Mouse (Mus musculus) heart, embryonic 10.5 days (tissue): ENCODE results near the gene Ccdc155. TPM values are rescaled to one million over a fixed set of nuclear protein-coding genes. Genes with fewer than 3 reads are reported as not detected.
"Not testable (repeated sequence)": the region's sequence is repeated elsewhere in the genome, so short reads cannot be mapped to it uniquely, and the experiment has no call there.

ENCODE experiments used
- DNase-seq: peaks from one replicate; pipeline ENCODE4 v3.0.0-alpha.2; 2017; ENCODE audit warnings: low spot score
- H3K27ac ChIP-seq: fragments of 300-500 bp; sonication (generic); 2 replicates; pipeline ENCODE4 v1.5.1; 2016; ENCODE audit warnings: mild to moderate bottlenecking
- H3K27me3 ChIP-seq: fragments of 300-500 bp; sonication (generic); 2 replicates; pipeline ENCODE4 v1.6.1; 2016; ENCODE audit warnings: mild to moderate bottlenecking; ENCODE audit not compliant: poor library complexity, insufficient read depth, severe bottlenecking
- H3K36me3 ChIP-seq: fragments of 300-500 bp; sonication (generic); 2 replicates; pipeline ENCODE4 v1.6.1; 2016; ENCODE audit warnings: mild to moderate bottlenecking, moderate library complexity
- H3K4me1 ChIP-seq: fragments of 300-500 bp; sonication (generic); 2 replicates; pipeline ENCODE4 v1.6.1; 2016; ENCODE audit warnings: mild to moderate bottlenecking
- H3K4me3 ChIP-seq: fragments of 300-500 bp; sonication (generic); 2 replicates; pipeline ENCODE4 v1.5.1; 2016; ENCODE audit warnings: mild to moderate bottlenecking, moderate library complexity
- H3K9me3 ChIP-seq: fragments of 300-500 bp; sonication (generic); 2 replicates; pipeline ENCODE4 v1.6.1; 2016; ENCODE audit warnings: mild to moderate bottlenecking, moderate library complexity
- WGBS: fragments of 180-500 bp; shearing (Covaris S2); methylation state at CpG from one replicate; pipeline ENCODE4 v1.1.7; 2016; 5-methylcytosine and 5-hydroxymethylcytosine counted together
- polyA plus RNA-seq: library from polyadenylated mRNA; unstranded; fragments of >200 nt; fragmentation: Nextera tagmentation; extraction: Ambion mirVana; gene quantifications from 2 replicates; pipeline ENCODE4 v1.2.1, GENCODE M21; 2016

The Ccdc155 gene
- polyA plus RNA-seq, 1 experiment from 2014 or later: 0.88 TPM

DNA sequence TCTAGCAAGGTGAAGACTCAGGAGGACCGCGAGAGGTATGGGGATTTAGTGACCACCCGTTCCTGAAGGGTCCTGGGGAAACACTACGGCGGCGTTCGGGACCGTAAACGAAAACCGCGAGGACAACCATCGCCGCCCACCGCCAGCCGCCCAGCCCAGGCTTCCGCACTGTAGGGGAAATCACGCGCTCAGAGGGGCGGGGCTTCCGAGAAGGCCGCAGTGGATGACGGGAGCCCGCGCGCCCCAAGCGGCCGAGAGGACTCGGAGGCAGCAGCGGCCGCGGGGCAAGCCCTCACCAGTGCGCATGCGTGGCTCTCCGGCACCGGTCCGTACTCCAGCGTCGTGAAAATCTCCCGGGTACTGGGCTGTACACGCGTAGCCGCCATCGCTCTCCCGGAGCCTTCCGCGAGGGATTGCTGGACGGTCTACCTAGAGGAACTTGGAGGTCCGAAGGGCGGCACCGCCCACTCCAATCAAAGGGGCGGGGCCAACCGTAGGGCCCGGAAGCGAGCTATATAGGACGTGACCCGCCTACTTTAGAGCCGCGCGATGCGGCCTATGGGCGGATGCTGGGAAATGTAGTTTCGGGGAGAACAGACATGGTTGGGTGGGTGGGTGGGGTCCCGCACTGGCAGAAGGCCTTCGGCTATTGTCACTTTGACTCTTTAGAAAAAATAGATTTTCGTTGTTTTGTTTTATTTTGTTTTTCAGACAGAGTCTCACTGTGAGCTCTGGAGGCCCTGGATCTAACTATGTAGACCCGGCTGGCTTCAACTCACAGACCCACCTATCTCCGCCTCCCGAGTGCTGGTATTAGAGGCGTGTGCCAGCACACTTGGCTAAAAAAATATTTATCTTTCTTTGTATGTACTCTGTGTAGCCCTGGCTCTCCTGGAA lies 50.3 kb downstream of the Ccdc155 start, which contains the start of the genes Pih1d1 and Aldh16a1:
TSS of gene Pih1d1 (plus strand) at position 208 of the 897 bp plus-strand sequence.
TSS of gene Aldh16a1 (minus strand) at position 489 of the 897 bp plus-strand sequence.
- Histone ChIP-seq H3K27ac (peak within 1 kb of the TSS; percentile 96), H3K4me3 (peak within 1 kb of the TSS; percentile 77), H3K4me1 (peaks cover 21% of the 10 kb centered on the region), H3K27me3 (no peaks in the 10 kb centered on the region), H3K9me3 (no peaks in the 10 kb centered on the region), H3K36me3 (peaks cover 20% of the 10 kb centered on the region)
- WGBS: 4% methylated on average over 69 of the region's 69 CpGs
- DNase-seq: peak; percentile 98

DNA sequence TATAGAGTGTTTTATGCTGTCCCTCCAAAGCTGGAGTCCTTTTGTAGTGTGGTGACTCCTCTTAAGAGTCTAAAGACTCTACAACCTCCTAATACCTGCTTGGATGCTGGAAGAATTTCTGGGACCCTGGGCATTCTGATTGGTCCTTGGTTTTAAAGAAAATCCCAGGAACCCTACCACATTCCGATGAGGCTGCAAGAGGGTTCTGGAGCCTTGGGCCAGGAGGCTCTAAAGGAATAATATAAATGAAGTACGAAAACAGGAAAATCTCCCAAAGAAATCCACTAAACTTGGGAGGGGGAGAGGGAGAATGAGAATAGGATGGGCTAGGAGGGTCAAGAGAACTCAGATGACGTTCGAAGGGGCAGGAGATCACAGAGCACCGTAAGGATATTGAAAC lies 51.1 kb downstream of the Ccdc155 start:
- no peaks in the 10 kb centered on the region for H3K27me3 ChIP-seq
- 6% methylated on average over 5 of the region's 5 CpGs for WGBS
- peak overlapping the region; percentile 77 for H3K4me3 ChIP-seq
- H3K9me3 ChIP-seq: no peaks in the 10 kb centered on the region
- H3K36me3 ChIP-seq: peaks cover 14% of the 10 kb centered on the region
- peak overlapping the region; percentile 96 for H3K27ac ChIP-seq
- peaks cover 24% of the 10 kb centered on the region for H3K4me1 ChIP-seq
- DNase-seq: no peak

DNA sequence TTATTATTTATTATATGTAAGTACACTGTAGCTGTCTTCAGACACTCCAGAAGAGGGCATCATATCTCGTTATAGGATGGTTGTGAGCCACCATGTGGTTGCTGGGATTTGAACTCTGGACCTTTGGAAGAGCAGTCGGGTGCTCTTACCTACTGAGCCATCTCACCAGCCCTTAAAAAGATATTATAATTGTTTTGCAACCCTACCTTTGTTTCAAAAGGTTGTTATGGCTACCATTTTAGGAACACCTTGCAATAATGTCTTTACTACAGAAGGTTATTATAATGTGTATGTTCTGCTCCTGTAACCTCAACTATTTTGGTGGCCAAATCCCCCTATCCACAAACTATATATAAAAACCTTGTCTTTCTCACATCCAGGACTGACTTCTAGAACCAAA lies 51.6 kb downstream of the Ccdc155 start:
- Histone ChIP-seq H3K36me3 (peaks cover 13% of the 10 kb centered on the region), H3K4me3 (peak overlapping the region; percentile 77; the same call in 1 of the 2 replicates), H3K4me1 (peaks cover 30% of the 10 kb centered on the region), H3K27ac (peak overlapping the region; percentile 96; the same call in 1 of the 2 replicates)
- not testable (repeated sequence) for H3K27me3 ChIP-seq, H3K9me3 ChIP-seq, DNase-seq
- WGBS: 87% methylated on average over 2 of the region's 2 CpGs

DNA sequence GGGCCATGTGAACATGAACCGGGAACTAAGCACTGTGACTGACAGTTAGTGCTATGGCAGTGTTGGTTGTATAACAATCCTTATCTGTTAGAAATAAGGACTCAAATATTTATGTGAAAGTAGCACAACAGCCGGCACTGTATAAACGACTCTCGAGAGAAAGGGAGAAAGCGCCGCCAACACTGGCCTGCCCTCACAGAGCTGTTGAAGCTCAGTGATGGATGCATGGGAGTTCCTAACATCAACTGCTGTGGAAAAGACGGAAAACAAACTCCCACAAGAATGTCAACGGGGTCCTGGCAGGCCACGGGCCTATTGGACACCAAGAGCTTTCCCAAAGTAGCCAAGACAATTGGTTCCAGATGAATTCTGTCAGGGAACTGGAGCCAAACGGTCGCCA lies 53.4 kb downstream of the Ccdc155 start:
- H3K4me3 ChIP-seq: no peak overlapping the region
- no peaks in the 10 kb centered on the region for H3K9me3 ChIP-seq
- WGBS: 68% methylated on average over 11 of the region's 11 CpGs
- no peak overlapping the region for H3K27ac ChIP-seq
- H3K4me1 ChIP-seq: peaks cover 33% of the 10 kb centered on the region
- H3K36me3 ChIP-seq: peaks cover 19% of the 10 kb centered on the region
- no peaks in the 10 kb centered on the region for H3K27me3 ChIP-seq
- DNase-seq: no peak

DNA sequence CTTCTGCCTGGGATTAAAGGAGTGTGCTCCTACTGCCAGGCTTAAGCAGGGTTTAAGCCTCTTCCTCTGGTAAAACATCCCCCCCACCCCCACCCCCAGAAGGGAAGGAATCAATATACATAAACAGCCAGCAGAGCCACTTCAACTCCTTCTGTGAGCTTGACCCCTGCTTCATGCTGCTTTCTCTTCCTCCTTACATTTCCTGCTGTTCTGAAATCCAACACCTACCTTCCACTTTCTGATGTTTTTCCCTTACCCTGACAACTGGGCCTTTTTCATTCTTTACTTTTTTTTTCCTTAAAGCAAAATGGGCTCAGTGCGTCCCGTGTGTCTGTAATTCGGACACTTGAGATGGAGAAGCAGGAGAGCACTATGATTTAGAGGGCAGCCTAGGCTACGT lies 54.4 kb downstream of the Ccdc155 start:
- Histone ChIP-seq H3K9me3 (no peaks in the 10 kb centered on the region), H3K4me1 (peaks cover 33% of the 10 kb centered on the region), H3K36me3 (peaks cover 29% of the 10 kb centered on the region), H3K27me3 (no peaks in the 10 kb centered on the region), H3K4me3 (no peak overlapping the region), H3K27ac (peak overlapping the region; percentile 63)
- 59% methylated on average over 4 of the region's 4 CpGs for WGBS
- DNase-seq: no peak

DNA sequence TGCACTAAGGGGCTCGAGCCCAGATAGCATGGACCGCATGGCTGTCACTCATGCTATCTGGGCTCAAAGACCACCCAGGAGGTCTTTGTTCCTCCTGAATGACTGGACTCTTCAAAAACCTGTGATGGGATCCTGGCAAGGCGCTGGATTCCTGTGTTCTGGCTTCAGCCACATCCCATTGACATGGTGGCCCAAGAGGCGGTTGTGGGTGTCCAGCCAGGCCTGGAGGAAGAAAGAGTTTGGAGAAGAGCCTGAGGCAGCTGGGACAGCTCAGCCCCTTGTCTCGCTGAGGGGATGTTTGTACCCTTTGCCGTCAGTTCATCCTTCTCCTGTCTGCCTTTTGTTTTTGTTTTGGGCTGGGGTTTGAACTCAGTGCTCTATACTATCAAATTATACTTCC lies 55.1 kb downstream of the Ccdc155 start:
- Histone ChIP-seq H3K4me3 (no peak overlapping the region), H3K36me3 (peaks cover 36% of the 10 kb centered on the region), H3K27ac (no peak overlapping the region; the same call in 1 of the 2 replicates), H3K9me3 (no peaks in the 10 kb centered on the region), H3K4me1 (peaks cover 27% of the 10 kb centered on the region; the same call in 1 of the 2 replicates), H3K27me3 (no peaks in the 10 kb centered on the region)
- 60% methylated on average over 6 of the region's 6 CpGs for WGBS
- no peak for DNase-seq

DNA sequence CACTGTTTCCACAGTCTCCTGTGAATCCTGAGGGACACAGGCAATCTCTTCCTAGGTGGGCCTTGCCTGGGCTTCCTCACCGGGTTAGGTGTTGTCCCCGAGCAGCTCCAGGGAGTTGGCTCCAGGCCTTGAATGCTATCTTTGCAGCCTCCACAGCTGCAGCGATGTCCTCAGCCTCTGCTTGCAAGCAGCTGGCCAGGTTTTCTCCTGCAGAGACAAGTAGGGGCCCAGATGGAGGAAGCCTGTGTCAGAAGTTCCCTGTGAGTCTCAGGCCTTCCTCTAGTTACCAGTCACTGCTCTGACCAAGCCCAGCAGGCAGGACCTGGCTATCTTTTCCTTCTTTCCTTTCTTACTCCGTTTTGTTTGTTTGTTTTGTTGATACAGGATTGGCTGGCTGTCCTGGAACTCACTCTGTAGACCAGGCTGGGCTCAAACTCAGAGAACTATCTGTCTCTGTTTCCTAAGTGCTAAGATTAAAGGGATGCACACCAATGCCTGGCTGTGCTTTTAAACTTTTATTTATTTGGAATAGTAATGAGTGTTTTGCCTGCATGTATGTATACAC lies 56.1 kb downstream of the Ccdc155 start:
- Histone ChIP-seq H3K27me3 (no peaks in the 10 kb centered on the region), H3K4me3 (no peak overlapping the region), H3K4me1 (peaks cover 25% of the 10 kb centered on the region; the same call in 1 of the 2 replicates), H3K36me3 (peaks cover 44% of the 10 kb centered on the region), H3K9me3 (no peaks in the 10 kb centered on the region), H3K27ac (peak overlapping the region; percentile 62)
- no peak for DNase-seq
- 37% methylated on average over 4 of the region's 4 CpGs for WGBS

DNA sequence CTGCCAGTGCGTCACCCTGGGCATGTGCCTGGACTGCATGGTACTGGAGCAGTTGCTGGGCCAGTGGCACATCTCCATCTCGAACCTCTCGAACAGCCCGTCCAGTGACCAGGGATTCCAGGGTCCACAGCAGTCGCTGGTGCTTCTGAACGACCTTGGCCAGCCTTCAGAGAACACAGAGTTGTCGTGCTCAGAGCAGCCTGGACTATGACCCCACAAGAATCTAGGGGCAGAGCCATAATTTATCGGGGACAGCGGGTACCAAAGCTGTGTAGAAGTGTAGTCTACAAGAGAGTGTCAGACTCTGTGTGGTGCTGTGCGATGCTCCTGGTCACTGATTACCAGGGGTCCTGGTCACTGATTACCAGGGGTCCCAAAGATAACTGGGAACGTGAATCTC lies 56.8 kb downstream of the Ccdc155 start:
- H3K27ac ChIP-seq: 0 out of 2 replicates have a peak overlapping the region, but pooled peaks have one; percentile 62
- 74% methylated on average over 11 of the region's 11 CpGs for WGBS
- H3K4me3 ChIP-seq: no peak overlapping the region
- no peaks in the 10 kb centered on the region for H3K27me3 ChIP-seq
- H3K36me3 ChIP-seq: peaks cover 51% of the 10 kb centered on the region
- no peak for DNase-seq
- H3K9me3 ChIP-seq: no peaks in the 10 kb centered on the region
- peaks cover 23% of the 10 kb centered on the region; the same call in 1 of the 2 replicates for H3K4me1 ChIP-seq

DNA sequence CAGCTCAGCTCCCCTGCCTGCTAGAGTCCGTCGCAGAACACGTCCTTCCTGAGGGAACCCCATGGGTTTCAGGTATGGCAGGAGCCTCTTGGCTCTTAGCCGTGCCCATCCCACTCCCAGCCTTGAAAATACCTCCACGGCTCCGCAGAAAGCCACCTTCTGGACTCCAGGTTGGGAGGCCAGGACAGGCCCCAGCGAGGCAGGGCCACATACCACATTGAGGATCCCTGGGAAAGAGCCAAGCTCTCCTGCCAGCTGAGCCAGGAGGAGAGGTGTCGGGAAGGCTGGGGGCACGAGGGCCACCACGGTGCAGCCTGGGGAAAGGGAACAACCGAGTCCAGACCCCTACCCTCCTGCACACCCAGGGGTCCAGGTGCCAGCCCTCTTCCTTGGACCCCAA lies 57.4 kb downstream of the Ccdc155 start:
- no peak overlapping the region for H3K27ac ChIP-seq
- H3K27me3 ChIP-seq: no peaks in the 10 kb centered on the region
- H3K36me3 ChIP-seq: peaks cover 57% of the 10 kb centered on the region
- no peak for DNase-seq
- H3K4me1 ChIP-seq: peaks cover 23% of the 10 kb centered on the region; the same call in 1 of the 2 replicates
- 87% methylated on average over 11 of the region's 11 CpGs for WGBS
- no peak overlapping the region for H3K4me3 ChIP-seq
- H3K9me3 ChIP-seq: no peaks in the 10 kb centered on the region

DNA sequence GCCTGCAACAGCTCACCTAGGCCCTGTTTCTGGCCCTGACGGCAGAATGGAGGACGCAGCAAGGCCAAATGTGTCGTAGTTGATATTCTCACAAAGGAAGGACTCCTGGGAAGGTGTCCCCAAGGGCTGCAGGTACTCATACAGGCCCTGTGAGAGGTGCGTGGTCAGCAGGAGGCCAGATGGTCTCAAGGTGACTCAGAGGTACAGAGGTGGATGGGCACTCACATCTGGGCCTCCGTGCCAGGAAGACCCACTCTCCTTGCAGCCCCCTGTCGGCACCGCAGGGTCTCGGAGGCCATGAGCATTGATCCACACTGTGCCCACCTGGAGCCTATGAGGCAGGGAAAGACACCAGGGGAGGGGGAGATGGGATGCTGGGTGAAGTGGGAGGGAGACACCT lies 59.2 kb downstream of the Ccdc155 start:
- DNase-seq: no peak
- Histone ChIP-seq H3K9me3 (no peaks in the 10 kb centered on the region), H3K36me3 (peaks cover 67% of the 10 kb centered on the region), H3K27ac (no peak overlapping the region), H3K27me3 (no peaks in the 10 kb centered on the region), H3K4me1 (peaks cover 20% of the 10 kb centered on the region; the same call in 1 of the 2 replicates), H3K4me3 (no peak overlapping the region)
- WGBS: 93% methylated on average over 8 of the region's 8 CpGs

DNA sequence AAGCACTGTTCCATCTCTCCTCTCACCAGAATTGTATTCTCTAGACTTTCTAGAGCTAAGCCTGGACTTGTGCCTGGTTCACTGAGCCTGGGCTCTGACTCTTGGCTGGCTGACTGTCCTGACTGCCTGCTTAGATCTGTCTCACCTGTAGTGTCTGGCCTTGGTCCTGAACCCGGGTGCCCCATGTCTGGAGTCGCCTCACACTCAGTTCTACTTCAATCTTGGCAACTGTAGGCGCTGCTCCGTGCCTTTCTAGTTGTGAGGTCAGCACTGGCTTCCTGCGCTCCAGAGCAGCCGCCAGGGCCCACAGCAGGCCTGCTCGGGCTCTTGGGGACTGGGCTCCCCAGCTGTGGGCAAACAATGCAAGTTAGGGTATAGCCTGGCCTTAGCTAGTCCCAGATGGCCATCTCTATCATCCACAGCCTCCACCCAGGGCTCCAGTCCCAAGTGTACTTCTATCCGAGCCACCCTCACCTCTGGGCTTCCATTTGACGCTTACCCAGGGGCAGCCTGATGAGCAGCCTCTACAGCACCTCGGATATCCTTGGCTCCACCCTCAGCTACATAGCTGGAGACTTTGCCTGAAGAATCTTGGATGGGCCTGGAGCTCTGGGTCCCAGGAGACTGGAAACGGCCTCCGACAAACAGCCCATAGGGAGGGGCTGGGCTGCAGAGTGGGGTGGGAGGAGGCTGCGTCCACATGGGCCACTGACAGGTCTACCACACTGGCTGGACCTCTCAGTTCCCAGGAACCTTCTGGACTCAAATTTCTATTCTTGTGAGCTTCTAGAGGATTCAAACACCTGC lies 60.1 kb downstream of the Ccdc155 start:
- Histone ChIP-seq H3K27ac (no peak overlapping the region), H3K4me3 (no peak overlapping the region), H3K36me3 (peaks cover 67% of the 10 kb centered on the region), H3K27me3 (no peaks in the 10 kb centered on the region), H3K9me3 (no peaks in the 10 kb centered on the region), H3K4me1 (peaks cover 22% of the 10 kb centered on the region; the same call in 1 of the 2 replicates)
- no peak for DNase-seq
- WGBS: 88% methylated on average over 13 of the region's 13 CpGs

DNA sequence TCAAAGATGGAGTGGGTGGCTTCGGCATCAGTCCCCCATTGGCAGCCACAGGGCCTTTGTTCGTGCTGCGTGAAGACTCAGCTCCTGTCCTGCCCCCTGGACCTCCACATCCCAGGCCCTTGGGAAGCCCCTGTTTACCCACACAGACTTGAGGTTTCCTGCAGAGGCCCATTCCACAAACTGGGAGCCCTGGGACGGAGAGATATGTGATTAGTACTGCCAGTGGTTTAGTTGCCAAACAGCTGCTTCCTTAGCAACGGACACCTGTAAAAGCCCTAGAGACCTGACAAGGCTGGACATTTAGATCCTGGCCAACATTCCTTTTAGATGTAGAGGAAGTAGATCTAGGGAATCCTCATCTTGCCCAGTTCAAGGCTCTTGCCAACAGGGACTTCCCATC lies 62.8 kb downstream of the Ccdc155 start:
- Histone ChIP-seq H3K27me3 (peaks cover 5% of the 10 kb centered on the region; the same call in 1 of the 2 replicates), H3K4me1 (0 out of 2 replicates have a peak, but pooled peaks cover 9% of the 10 kb centered on the region), H3K4me3 (no peak overlapping the region), H3K36me3 (peaks cover 54% of the 10 kb centered on the region), H3K9me3 (no peaks in the 10 kb centered on the region), H3K27ac (no peak overlapping the region)
- WGBS: 87% methylated on average over 5 of the region's 5 CpGs
- DNase-seq: no peak
